In genomic region chr6:37856300-37856699, GRCm38 (mm10) we compare ENCODE assay signal across 4 mouse cellular contexts. TPM values are rescaled to one million over a fixed set of nuclear protein-coding genes. Genes with fewer than 3 reads are reported as not detected.
DNase-seq lines count a peak whose midpoint lies in the region; TF ChIP-seq lines count a peak whose summit lies in the region.
"Not testable (repeated sequence)": the region's sequence is repeated elsewhere in the genome, so short reads cannot be mapped to it uniquely, and the experiment has no call there.

No protein-coding gene starts in this region.

- TF ChIP-seq CTCF in CH12.LX (conservative IDR thresholded peaks at IDR 0.05 in 1 of 2, IDR thresholded peaks at IDR 0.05 in 1 of 2; ENCODE audit: low read depth in 2 of 2, low read length in 2 of 2); ES-Bruce4 (IDR thresholded peaks at IDR 0.05; ENCODE audit: low read depth, low read length); MEL (IDR thresholded peaks at IDR 0.05 in 2 of 3, conservative IDR thresholded peaks at IDR 0.05 in 1 of 3; ENCODE audit: control insufficient read depth in 1 of 3, insufficient read depth in 1 of 3, low read depth in 2 of 3, low read length in 3 of 3, poor library complexity in 1 of 3, severe bottlenecking in 1 of 3): not testable (repeated sequence)

- H3K27me3 ChIP-seq in CH12.LX (replicated peaks); ES-Bruce4 (ENCODE audit: control insufficient read depth, insufficient read depth, low read length, poor library complexity, severe bottlenecking); MEL (ENCODE audit: control insufficient read depth in 1 of 2, insufficient read depth in 2 of 2, low read length in 2 of 2): not testable (repeated sequence)

- H3K79me2 ChIP-seq in CH12.LX (replicated peaks; ENCODE audit: control insufficient read depth, extremely low read depth, insufficient read depth, poor library complexity, severe bottlenecking); MEL (ENCODE audit: control insufficient read depth, insufficient read depth, low read length, poor library complexity): not testable (repeated sequence)

- dilution Hi-C loops in CH12.LX (cut with MboI; ENCODE audit: extremely low pct_ligation_motif_present, extremely low pct_unique_long_range_greater_than_20kb, low sequenced_read_pairs), result not testable (repeated sequence)

- not testable (repeated sequence) for H3K9me3 ChIP-seq in CH12.LX (replicated peaks; ENCODE audit: low read length); ES-E14 (ENCODE audit: control insufficient read depth, insufficient read depth, low read depth, low read length); MEL (replicated peaks; ENCODE audit: insufficient read depth, low read length)
- H3K9me3 ChIP-seq in ES-Bruce4 (replicated peaks; ENCODE audit: control insufficient read depth, insufficient read depth, low read length, poor library complexity, severe bottlenecking), result peaks cover 47% of the 10 kb centered on the region

- not testable (repeated sequence) for H3K9ac ChIP-seq in CH12.LX (ENCODE audit: insufficient read depth, low read depth); ES-Bruce4 (ENCODE audit: low read depth, poor library complexity, severe bottlenecking); ES-E14 (ENCODE audit: insufficient read depth, low read depth, low read length, poor library complexity, severe bottlenecking); MEL (ENCODE audit: control insufficient read depth, low read depth, low read length, poor library complexity, severe bottlenecking)

- in situ Hi-C loops in CH12.LX (cut with MboI; ENCODE audit: low pct_ligation_motif_present, low pct_unique_long_range_greater_than_20kb, low sequenced_read_pairs), result loop anchor here (25.0 kb wide), 1 partner anchor 269 kb away; no protein-coding TSS in a partner anchor
- in situ Hi-C loops in ES-E14 (cut with MboI; ENCODE audit: low sequenced_read_pairs in 2 of 2, unreplicated experiment in 2 of 2), result not testable (repeated sequence)

- not testable (repeated sequence) for H3K4me2 ChIP-seq in CH12.LX (ENCODE audit: insufficient read depth, low read depth, poor library complexity, severe bottlenecking)

- not testable (repeated sequence) for TF ChIP-seq RAD21 in CH12.LX (IDR thresholded peaks at IDR 0.05; ENCODE audit: low read depth, low read length); MEL (IDR thresholded peaks at IDR 0.05; ENCODE audit: low read depth, low read length)

- H3K36me3 ChIP-seq in CH12.LX (replicated peaks in 1 of 2; ENCODE audit: control insufficient read depth in 1 of 2, insufficient read depth in 1 of 2, low read length in 1 of 2); ES-Bruce4 (ENCODE audit: control insufficient read depth, insufficient read depth, low read length, poor library complexity, severe bottlenecking); ES-E14 (ENCODE audit: control insufficient read depth, insufficient read depth, low read length, poor library complexity, severe bottlenecking): not testable (repeated sequence)
- peaks cover 0 to 12% of the 10 kb centered on the region in 2 experiments; a peak in 2 of 4 replicates for H3K36me3 ChIP-seq in MEL (ENCODE audit: control insufficient read depth in 1 of 2, insufficient read depth in 2 of 2, low read length in 2 of 2)

- DNase-seq in CH12.LX (ENCODE audit: extremely low read depth); ES-E14 (ENCODE audit: low read depth, low spot score): not testable (repeated sequence)
- peak; percentile 21 for DNase-seq in MEL (ENCODE audit: low read depth, low spot score)

- not testable (repeated sequence) for H3K4me1 ChIP-seq in CH12.LX (ENCODE audit: control insufficient read depth in 1 of 2, insufficient read depth in 2 of 2); ES-Bruce4 (ENCODE audit: control insufficient read depth, insufficient read depth, low read length); ES-E14 (ENCODE audit: control insufficient read depth in 2 of 2, insufficient read depth in 2 of 2, low read length in 2 of 2, poor library complexity in 1 of 2)
- H3K4me1 ChIP-seq in MEL (ENCODE audit: control insufficient read depth in 1 of 2, insufficient read depth in 2 of 2, low read length in 2 of 2), result peaks cover 12 to 15% of the 10 kb centered on the region in 2 experiments

- TF ChIP-seq POLR2A in CH12.LX (IDR thresholded peaks at IDR 0.05; ENCODE audit: low read depth, low read length); ES-Bruce4 (IDR thresholded peaks at IDR 0.05; ENCODE audit: insufficient read depth, low read length); MEL (IDR thresholded peaks at IDR 0.05; ENCODE audit: control insufficient read depth in 1 of 2, insufficient read depth in 1 of 2, low read depth in 1 of 2, low read length in 2 of 2, poor library complexity in 1 of 2): not testable (repeated sequence)

- not testable (repeated sequence) for TF ChIP-seq EP300 in CH12.LX (IDR thresholded peaks at IDR 0.05; ENCODE audit: low read length); ES-Bruce4 (IDR thresholded peaks at IDR 0.05; ENCODE audit: insufficient read depth, low read depth, low read length)
- TF ChIP-seq EP300 in MEL (IDR thresholded peaks at IDR 0.05; ENCODE audit: low read depth in 1 of 2, low read length in 2 of 2), result 0 out of 4 replicates have a peak, but pooled peaks of 1 of the 2 experiments have one; percentile 8

- H3K4me3 ChIP-seq in CH12.LX (replicated peaks in 1 of 3; ENCODE audit: low read depth in 2 of 3, low read length in 2 of 3, poor library complexity in 1 of 3); ES-Bruce4 (ENCODE audit: low read depth, low read length); ES-E14 (ENCODE audit: insufficient read depth in 1 of 2, low read depth in 1 of 2, low read length in 2 of 2, poor library complexity in 1 of 2, severe bottlenecking in 1 of 2); MEL (ENCODE audit: control insufficient read depth in 1 of 2, insufficient read depth in 1 of 2, low read depth in 2 of 2, low read length in 2 of 2): not testable (repeated sequence)

- not testable (repeated sequence) for H3K27ac ChIP-seq in CH12.LX (ENCODE audit: insufficient read depth, low read depth); ES-E14 (ENCODE audit: insufficient read depth, low read depth, low read length, poor library complexity, severe bottlenecking)
- H3K27ac ChIP-seq in ES-Bruce4 (ENCODE audit: insufficient read depth, low read length) (peak overlapping the region; percentile 80), MEL (ENCODE audit: control insufficient read depth, low read depth, low read length) (peak overlapping the region; percentile 56)

TF ChIP-seq in CH12.LX, 34 proteins besides CTCF, POLR2A, EP300 and RAD21:
- peak; percentile 49 for TF ChIP-seq ZNF384 (IDR thresholded peaks at IDR 0.05; ENCODE audit: low read depth, low read length)

TF ChIP-seq in ES-E14, 5 proteins besides CTCF, POLR2A, EP300 and RAD21:
- TF ChIP-seq ZNF384 (IDR thresholded peaks at IDR 0.05; ENCODE audit: low read depth, low read length), result peak; percentile 86

TF ChIP-seq in MEL, 35 proteins besides CTCF, POLR2A, EP300 and RAD21:
- TF ChIP-seq ZNF384 (IDR thresholded peaks at IDR 0.05; ENCODE audit: low read depth, low read length), result peak; percentile 94
TF ChIP-seq in MEL: peak in this region for 1; not testable (repeated sequence) for 34.

RNA-seq across cellular contexts. Expression of gene Trim24, which starts 14.3 kb away (rescaled TPM):
- total RNA-seq in CH12.LX (2012; rRNA removed) (23.2 and 23.7 TPM in 2 replicates), CH12.LX (2014; rRNA removed) (35.7 and 40.2 TPM in 2 replicates), ES-E14 (2012; rRNA removed) (77.8 and 81.7 TPM in 2 replicates), MEL (2012; rRNA removed) (11.1 and 11.4 TPM in 2 replicates)
- polyA plus RNA-seq in CH12.LX (2012; ENCODE audit: insufficient read length, low read depth) (28.4 and 31.7 TPM in 2 replicates), ES-Bruce4 (2011; ENCODE audit: insufficient read depth, insufficient read length, low read depth, missing spikeins) (140 and 156 TPM in 2 replicates), MEL (2012; ENCODE audit: insufficient read depth in 1 of 2, insufficient read length in 2 of 2, low read depth in 1 of 2, low replicate concordance in 2 of 2, missing spikeins in 1 of 2) (10 to 100 TPM in 1 of 2 experiments, not detected in 1; 19.2 TPM)
